Mouse (Mus musculus) embryonic stem cell, embryonic (primary cell): ENCODE results near the gene Vezf1.

Source experiments
- CTCF ChIA-PET, 4 experiments: fragments of 300-600 bp in 2 of 4; fragments of 350-600 bp in 2 of 4; sonication (Branson Sonifier 250); formaldehyde crosslinking; loops; one replicate each; lab custom pipeline; 2022; ENCODE audit warnings: inconsistent platforms in 2 of 4; lab: Charles Lee
- POLR2A ChIA-PET, 4 experiments: fragments of 300-600 bp in 2 of 4; fragments of 350-600 bp in 2 of 4; sonication (Branson Sonifier 250); formaldehyde crosslinking; loops; one replicate each; lab custom pipeline; 2022; ENCODE audit warnings: antibody characterized with exemption in 4 of 4, inconsistent platforms in 1 of 4; lab: Charles Lee

Gene Vezf1

GRCm38 (mm10) chr11:88069246-88069570 lies 1.1 kb downstream of the Vezf1 start:
- CTCF ChIA-PET = interaction anchor here in 3 of 4 experiments (0.7 to 2.1 kb wide), 5 partner anchors 10 to 183 kb away, joined by 3 to 6 read pairs (median 4); no protein-coding TSS in a partner anchor

GRCm38 (mm10) chr11:88070392-88070791 lies 2.3 kb downstream of the Vezf1 start:
- POLR2A ChIA-PET = interaction anchor here in 3 of 4 experiments (0.6 to 5.2 kb wide), 25 partner anchors 8 to 619 kb away, joined by 3 to 29 read pairs (median 4); partner anchors contain the start of gene Srsf1 (in 1 of the 3)
- CTCF ChIA-PET = interaction anchor here in 3 of 4 experiments (0.7 to 2.1 kb wide), 5 partner anchors 10 to 318 kb away, joined by 3 to 6 read pairs (median 3); no protein-coding TSS in a partner anchor

More at GRCm38 (mm10) chr11:88069246-88069570, 1.1 kb downstream of the Vezf1 start:
- POLR2A ChIA-PET = interaction anchor here in 3 of 4 experiments (0.5 to 5.2 kb wide), 23 partner anchors 9 to 643 kb away, joined by 3 to 29 read pairs (median 4); partner anchors contain the start of genes Srsf1 (in 2 of the 3), Dynll2 (in 1 of the 3) and Mrps23 (in 1 of the 3)

- POLR2A ChIA-PET = interaction anchor here in 3 of 4 experiments (0.6 to 5.2 kb wide), 29 partner anchors 9 to 194 kb away, joined by 3 to 29 read pairs (median 4); partner anchors contain the start of gene Srsf1 (in 2 of the 3)
- CTCF ChIA-PET = interaction anchor here in 2 of 4 experiments (1.2 to 2.1 kb wide), 4 partner anchors 11 to 117 kb away, joined by 3 to 6 read pairs (median 4); no protein-coding TSS in a partner anchor
These were observed 3.0 kb downstream of the Vezf1 start for GRCm38 (mm10) chr11:88071113-88071512.

GRCm38 (mm10) chr11:88073343-88073875 lies 5.3 kb downstream of the Vezf1 start:
- POLR2A ChIA-PET = interaction anchor here (0.7 to 5.2 kb wide), 16 partner anchors 13 to 216 kb away, joined by 3 to 21 read pairs (median 4); partner anchors contain the start of gene Srsf1 (in 1 of the 4)

GRCm38 (mm10) chr11:88075701-88076100 lies 7.6 kb downstream of the Vezf1 start:
- ChIA-PET POLR2A (interaction anchor here in 2 of 4 experiments (0.5 to 1.5 kb wide), 5 partner anchors 9 to 139 kb away, joined by 3 to 5 read pairs (median 3); no protein-coding TSS in a partner anchor), CTCF (interaction anchor here in 2 of 4 experiments (0.6 to 1.3 kb wide), 2 partner anchors 118 to 121 kb away, joined by 3 read pairs; no protein-coding TSS in a partner anchor)

More at GRCm38 (mm10) chr11:88073343-88073875, 5.3 kb downstream of the Vezf1 start:
- CTCF ChIA-PET = interaction anchor here (0.6 to 1.0 kb wide), 6 partner anchors 14 to 123 kb away, joined by 3 to 6 read pairs (median 3); no protein-coding TSS in a partner anchor

- CTCF ChIA-PET = interaction anchor here in 1 of 4 experiments (1.3 kb wide), 1 partner anchor 118 kb away, joined by 3 read pairs; no protein-coding TSS in a partner anchor
- POLR2A ChIA-PET = interaction anchor here in 3 of 4 experiments (0.6 to 2.9 kb wide), 4 partner anchors 9 to 161 kb away, joined by 3 to 7 read pairs (median 4); no protein-coding TSS in a partner anchor
These were observed 8.3 kb downstream of the Vezf1 start for GRCm38 (mm10) chr11:88076394-88076793.

GRCm38 (mm10) chr11:88083699-88084098 lies 15.6 kb downstream of the Vezf1 start:
- ChIA-PET CTCF (no interaction called here), POLR2A (interaction anchor here in 3 of 4 experiments (0.7 to 3.4 kb wide), 11 partner anchors 12 to 117 kb away, joined by 3 to 24 read pairs (median 5); partner anchors contain the start of genes Srsf1 (in 1 of the 3) and Vezf1 (in 1 of the 3))

GRCm38 (mm10) chr11:88086737-88087627 lies 18.9 kb downstream of the Vezf1 start:
- POLR2A ChIA-PET = interaction anchor here (0.5 to 1.9 kb wide), 39 partner anchors 8 to 961 kb away, joined by 3 to 22 read pairs (median 4); partner anchors contain the start of genes Cuedc1 (in 2 of the 4), Dynll2 (in 2 of the 4) and Srsf1 (in 2 of the 4)
- CTCF ChIA-PET = interaction anchor here in 3 of 4 experiments (0.5 to 1.7 kb wide), 10 partner anchors 13 to 148 kb away, joined by 3 to 6 read pairs (median 4); no protein-coding TSS in a partner anchor

GRCm38 (mm10) chr11:88089150-88089549 lies 21.1 kb downstream of the Vezf1 start:
- POLR2A ChIA-PET = interaction anchor here in 1 of 4 experiments (0.6 to 1.5 kb wide), 4 partner anchors 9 to 35 kb away, joined by 3 to 4 read pairs (median 3); no protein-coding TSS in a partner anchor
- CTCF ChIA-PET = interaction anchor here in 2 of 4 experiments (0.6 to 1.0 kb wide), 2 partner anchors 27 to 70 kb away, joined by 3 read pairs; no protein-coding TSS in a partner anchor

GRCm38 (mm10) chr11:88090293-88090692 lies 22.2 kb downstream of the Vezf1 start:
- CTCF ChIA-PET = interaction anchor here in 2 of 4 experiments (0.7 to 1.0 kb wide), 2 partner anchors 17 to 28 kb away, joined by 3 read pairs; no protein-coding TSS in a partner anchor
- POLR2A ChIA-PET = interaction anchor here in 2 of 4 experiments (0.6 to 1.5 kb wide), 5 partner anchors 10 to 105 kb away, joined by 3 to 4 read pairs (median 3); no protein-coding TSS in a partner anchor

- POLR2A ChIA-PET = interaction anchor here in 2 of 4 experiments (0.7 to 1.1 kb wide), 2 partner anchors 64 to 68 kb away, joined by 3 read pairs; no protein-coding TSS in a partner anchor
- CTCF ChIA-PET = interaction anchor here in 3 of 4 experiments (0.6 to 1.2 kb wide), 3 partner anchors 32 to 105 kb away, joined by 3 read pairs; no protein-coding TSS in a partner anchor
These were observed 23.9 kb downstream of the Vezf1 start for GRCm38 (mm10) chr11:88091949-88092348.

- ChIA-PET POLR2A (interaction anchor here in 1 of 4 experiments (1.3 to 3.9 kb wide), 2 partner anchors 10 to 18 kb away, joined by 3 to 22 read pairs; no protein-coding TSS in a partner anchor), CTCF (interaction anchor here in 1 of 4 experiments (0.9 kb wide), 1 partner anchor 83 kb away, joined by 4 read pairs; no protein-coding TSS in a partner anchor)
These were observed 29.1 kb downstream of the Vezf1 start for GRCm38 (mm10) chr11:88097173-88097572.

GRCm38 (mm10) chr11:88098021-88098729 lies 30.1 kb downstream of the Vezf1 start, which contains the start of gene Cuedc1:
Gene Cuedc1 (plus strand): TSS chr11:88098058.
- ChIA-PET POLR2A (interaction anchor here in 3 of 4 experiments (0.5 to 3.9 kb wide), 14 partner anchors 10 to 97 kb away, joined by 3 to 22 read pairs (median 6); no protein-coding TSS in a partner anchor), CTCF (interaction anchor here in 2 of 4 experiments (0.6 to 1.5 kb wide), 3 partner anchors 13 to 142 kb away, joined by 3 read pairs; no protein-coding TSS in a partner anchor)

- ChIA-PET CTCF (interaction anchor here (0.6 to 1.9 kb wide), 14 partner anchors 13 to 141 kb away, joined by 3 to 12 read pairs (median 4); no protein-coding TSS in a partner anchor), POLR2A (interaction anchor here (0.5 to 3.9 kb wide), 30 partner anchors 9 to 120 kb away, joined by 3 to 22 read pairs (median 5); partner anchors contain the start of gene Srsf1 (in 1 of the 4))
These were observed 30.9 kb downstream of the Vezf1 start for GRCm38 (mm10) chr11:88098787-88099598.

- CTCF ChIA-PET = interaction anchor here (0.6 to 1.9 kb wide), 15 partner anchors 12 to 136 kb away, joined by 3 to 12 read pairs (median 4); no protein-coding TSS in a partner anchor
- POLR2A ChIA-PET = interaction anchor here (0.5 to 3.9 kb wide), 49 partner anchors 9 to 497 kb away, joined by 3 to 22 read pairs (median 4); partner anchors contain the start of gene Srsf1 (in 2 of the 4)
These were observed 31.5 kb downstream of the Vezf1 start for GRCm38 (mm10) chr11:88099599-88100023.
